Mouse (Mus musculus) ES-Bruce4 (cell line): ENCODE measurements around the gene Nkx2-3. TPM values are rescaled to one million over a fixed set of nuclear protein-coding genes. Genes with fewer than 3 reads are reported as not detected.

Experiments
- H3K27ac ChIP-seq: 2 replicates; pipeline ENCODE4 v1.5.1; 2012; ENCODE audit warnings: low read length, inconsistent platforms; ENCODE audit not compliant: insufficient read depth
- H3K27me3 ChIP-seq: 2 replicates; pipeline ENCODE4 v1.6.1; 2012; ENCODE audit warnings: mild to moderate bottlenecking, low read length, inconsistent platforms; ENCODE audit not compliant: control insufficient read depth, poor library complexity, insufficient read depth, severe bottlenecking
- H3K36me3 ChIP-seq: 2 replicates; pipeline ENCODE4 v1.6.1; 2012; ENCODE audit warnings: inconsistent platforms, mild to moderate bottlenecking, low read length, moderate library complexity; ENCODE audit not compliant: control insufficient read depth, poor library complexity, insufficient read depth, severe bottlenecking
- H3K4me1 ChIP-seq: one replicate; pipeline ENCODE4 v1.8.1; 2011; ENCODE audit warnings: low read length; ENCODE audit not compliant: control insufficient read depth, insufficient read depth
- H3K4me3 ChIP-seq: 2 replicates; pipeline ENCODE4 v1.5.1; 2011; ENCODE audit warnings: low read depth, mild to moderate bottlenecking, low read length
- H3K9ac ChIP-seq: 2 replicates; pipeline ENCODE4 v1.6.1; 2012; ENCODE audit warnings: low read depth, mild to moderate bottlenecking, inconsistent platforms; ENCODE audit not compliant: poor library complexity, severe bottlenecking
- H3K9me3 ChIP-seq: replicated peaks from 2 replicates; pipeline ENCODE4 v1.6.1; 2012; ENCODE audit warnings: mild to moderate bottlenecking, low read length, inconsistent platforms; ENCODE audit not compliant: control insufficient read depth, poor library complexity, insufficient read depth, severe bottlenecking
- CTCF ChIP-seq: IDR thresholded peaks from one replicate; pipeline ENCODE4 v1.8.1; 2011; ENCODE audit warnings: low read depth, low read length
- EP300 ChIP-seq: IDR thresholded peaks from 2 replicates; pipeline ENCODE4 v1.6.1; 2011; ENCODE audit warnings: low read depth, low read length; ENCODE audit not compliant: insufficient read depth
- POLR2A ChIP-seq: IDR thresholded peaks from one replicate; pipeline ENCODE4 v1.8.1; 2011; ENCODE audit warnings: low read length; ENCODE audit not compliant: insufficient read depth
- polyA plus RNA-seq: library from polyadenylated mRNA; stranded (reverse); fragments of >200 nt; gene quantifications from 2 replicates; pipeline ENCODE4 v1.2.4, GENCODE M21; 2011; ENCODE audit warnings: low read depth; ENCODE audit not compliant: missing spikeins, insufficient read depth, insufficient read length

Nkx2-3 gene
- polyA plus RNA-seq, 1 experiment, result not detected

DNA sequence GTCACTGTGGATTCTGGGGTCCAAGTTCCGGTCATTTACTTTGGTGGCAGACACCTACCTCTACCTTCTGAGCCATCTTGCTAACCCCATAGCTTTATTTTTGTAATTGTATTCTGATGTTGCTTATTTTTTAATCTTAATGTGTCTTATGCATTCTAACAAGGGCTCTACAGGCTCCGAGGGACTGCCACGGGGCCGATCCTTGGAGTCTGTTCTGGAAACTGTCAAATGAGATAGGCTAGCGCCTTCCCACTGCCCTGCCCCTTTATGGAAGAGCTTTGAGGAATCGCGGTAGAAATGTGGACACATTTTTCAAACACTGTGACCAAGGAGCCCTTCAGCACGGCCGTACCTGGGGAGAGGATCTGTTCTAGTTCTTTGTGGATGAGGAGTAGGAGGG is 30.7 kb downstream of the Nkx2-3 start:
- Histone ChIP-seq H3K9me3 (no peaks in the 10 kb centered on the region), H3K27me3 (no peaks in the 10 kb centered on the region), H3K9ac (no peak overlapping the region), H3K4me3 (no peak overlapping the region), H3K36me3 (no peaks in the 10 kb centered on the region), H3K27ac (no peak overlapping the region), H3K4me1 (peaks cover 6% of the 10 kb centered on the region)
- no peak for TF ChIP-seq CTCF
- no peak for TF ChIP-seq EP300
- TF ChIP-seq POLR2A, result no peak

DNA sequence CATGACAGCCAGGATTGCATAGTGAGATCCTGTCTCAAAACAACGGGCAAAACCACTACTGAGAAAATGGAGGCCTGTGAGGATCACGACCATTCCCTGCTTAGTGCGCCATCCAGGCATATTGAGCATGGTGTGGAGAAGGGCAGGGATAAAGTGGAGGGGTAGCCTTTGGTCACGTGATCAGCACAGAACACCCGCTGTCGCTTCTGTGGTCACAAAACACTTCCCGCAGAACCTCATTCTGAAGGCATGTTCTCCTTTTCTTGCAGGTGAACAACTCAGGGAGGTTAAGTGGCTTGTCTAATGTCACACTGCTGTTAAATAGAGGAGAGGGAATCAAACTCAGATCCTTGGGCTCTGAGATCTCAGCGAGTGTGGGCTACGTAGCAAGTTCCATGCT is 33.4 kb downstream of the Nkx2-3 start:
- Histone ChIP-seq H3K27ac (no peak overlapping the region), H3K4me3 (no peak overlapping the region), H3K9ac (no peak overlapping the region)

DNA sequence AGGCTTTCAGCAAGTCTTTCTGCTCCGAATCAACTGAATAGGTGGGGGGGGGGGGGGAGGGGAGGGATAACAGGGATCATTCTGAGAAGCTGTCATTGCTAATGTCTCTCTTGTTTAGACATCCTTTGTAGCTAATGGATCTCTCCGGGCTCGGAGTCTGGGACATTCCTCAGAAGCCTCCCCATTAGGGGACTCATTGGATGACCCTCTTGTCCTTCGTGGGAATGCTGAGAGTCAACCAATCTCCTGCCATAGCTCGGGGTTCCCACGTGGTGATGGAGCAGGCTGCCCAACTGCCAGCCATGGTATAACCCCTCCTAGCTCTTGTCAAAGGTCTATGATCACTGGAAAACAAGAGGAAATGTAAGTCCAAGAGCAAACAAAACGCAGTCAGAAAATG is 34.7 kb downstream of the Nkx2-3 start:
- no peak for TF ChIP-seq CTCF
- no peak for TF ChIP-seq POLR2A
- no peak for TF ChIP-seq EP300
- Histone ChIP-seq H3K9me3 (no peaks in the 10 kb centered on the region), H3K36me3 (no peaks in the 10 kb centered on the region), H3K4me1 (peaks cover 6% of the 10 kb centered on the region), H3K27ac (no peak overlapping the region), H3K27me3 (no peaks in the 10 kb centered on the region), H3K9ac (no peak overlapping the region), H3K4me3 (no peak overlapping the region)

More for the DNA sequence above, 33.4 kb downstream of the Nkx2-3 start:
- TF ChIP-seq POLR2A (no peak), EP300 (no peak), CTCF (no peak)
- Histone ChIP-seq H3K36me3 (no peaks in the 10 kb centered on the region), H3K27me3 (no peaks in the 10 kb centered on the region), H3K4me1 (peaks cover 6% of the 10 kb centered on the region), H3K9me3 (no peaks in the 10 kb centered on the region)

DNA sequence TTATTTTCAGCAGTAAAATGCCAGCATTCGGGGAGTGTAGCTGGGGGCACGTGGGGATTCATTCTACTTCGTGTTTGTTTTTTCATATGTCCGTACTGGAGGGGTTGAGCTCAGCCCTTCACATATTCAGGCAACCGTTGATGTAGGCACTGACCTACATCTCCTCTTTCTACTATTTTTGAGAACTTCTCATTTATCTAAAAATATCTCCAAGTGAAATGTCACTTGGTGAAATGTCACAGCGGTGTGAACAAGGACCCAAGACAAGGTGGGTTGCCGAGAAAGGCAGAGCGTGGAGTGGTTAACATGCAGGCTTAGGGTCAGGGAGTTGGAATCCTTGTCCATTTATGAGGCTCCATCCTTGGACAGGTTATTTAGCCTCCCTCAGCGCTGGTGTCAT is 35.1 kb downstream of the Nkx2-3 start:
- Histone ChIP-seq H3K4me3 (no peak overlapping the region), H3K27ac (no peak overlapping the region), H3K9me3 (no peaks in the 10 kb centered on the region), H3K4me1 (peaks cover 6% of the 10 kb centered on the region), H3K27me3 (no peaks in the 10 kb centered on the region), H3K9ac (no peak overlapping the region), H3K36me3 (no peaks in the 10 kb centered on the region)
- TF ChIP-seq POLR2A, result no peak

DNA sequence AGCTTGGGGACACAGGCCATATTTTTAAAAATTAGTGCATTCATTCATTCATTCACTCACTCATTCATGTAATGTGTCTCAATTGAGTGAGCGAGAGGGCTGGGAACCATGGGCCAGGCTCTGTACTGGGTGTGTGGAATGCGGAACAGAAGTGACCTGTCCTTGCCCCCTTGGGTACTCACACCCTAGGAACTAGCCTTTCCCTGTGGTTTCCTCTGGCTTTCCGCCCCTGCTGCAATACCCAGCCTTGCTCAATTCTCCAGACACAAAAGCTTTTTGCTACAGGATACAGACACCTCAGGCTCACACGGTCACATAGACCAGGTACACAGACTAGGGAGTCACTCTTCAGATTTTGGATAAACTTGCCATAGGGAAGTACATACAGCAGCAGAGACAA is 36.2 kb downstream of the Nkx2-3 start:
- Histone ChIP-seq H3K9ac (no peak overlapping the region), H3K9me3 (no peaks in the 10 kb centered on the region), H3K36me3 (no peaks in the 10 kb centered on the region), H3K4me3 (no peak overlapping the region), H3K4me1 (peaks cover 6% of the 10 kb centered on the region), H3K27ac (no peak overlapping the region), H3K27me3 (no peaks in the 10 kb centered on the region)
- TF ChIP-seq POLR2A (no peak), CTCF (no peak), EP300 (no peak)

DNA sequence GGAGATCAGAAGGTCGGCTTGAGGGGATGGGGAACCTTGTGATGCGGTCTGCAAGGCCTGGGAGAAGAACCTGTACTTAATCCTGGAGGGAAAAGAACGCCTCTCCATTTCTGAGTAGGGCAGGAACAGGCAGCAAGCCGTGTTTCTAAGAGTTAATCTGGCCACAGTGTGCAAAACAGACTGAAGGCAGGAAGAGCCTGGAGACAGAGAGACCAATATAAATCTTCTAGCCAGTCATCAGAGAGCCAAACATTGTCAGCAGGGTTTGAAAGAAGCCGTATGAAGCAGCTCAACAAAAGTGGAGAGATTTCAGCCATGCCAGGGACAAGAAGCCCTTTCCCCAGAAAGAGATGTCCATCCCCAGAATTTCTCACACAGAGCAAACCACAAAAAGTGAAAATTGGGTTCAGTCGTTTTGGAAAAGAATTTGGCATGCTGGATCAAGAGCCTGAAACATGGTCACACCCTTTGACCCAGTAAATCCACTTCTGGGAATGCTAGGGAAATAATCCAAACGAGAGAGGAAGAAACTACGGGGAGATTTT is 39.2 kb downstream of the Nkx2-3 start:
- no peak overlapping the region for H3K27ac ChIP-seq
- H3K36me3 ChIP-seq, result no peaks in the 10 kb centered on the region
- H3K9ac ChIP-seq, result no peak overlapping the region
- no peaks in the 10 kb centered on the region for H3K9me3 ChIP-seq
- H3K4me3 ChIP-seq, result no peak overlapping the region
- no peaks in the 10 kb centered on the region for H3K27me3 ChIP-seq
- H3K4me1 ChIP-seq, result peaks cover 4% of the 10 kb centered on the region
- no peak for TF ChIP-seq POLR2A
- TF ChIP-seq CTCF, result no peak
